8 mouse cellular contexts compared by ENCODE assay signal in the genomic region with DNA sequence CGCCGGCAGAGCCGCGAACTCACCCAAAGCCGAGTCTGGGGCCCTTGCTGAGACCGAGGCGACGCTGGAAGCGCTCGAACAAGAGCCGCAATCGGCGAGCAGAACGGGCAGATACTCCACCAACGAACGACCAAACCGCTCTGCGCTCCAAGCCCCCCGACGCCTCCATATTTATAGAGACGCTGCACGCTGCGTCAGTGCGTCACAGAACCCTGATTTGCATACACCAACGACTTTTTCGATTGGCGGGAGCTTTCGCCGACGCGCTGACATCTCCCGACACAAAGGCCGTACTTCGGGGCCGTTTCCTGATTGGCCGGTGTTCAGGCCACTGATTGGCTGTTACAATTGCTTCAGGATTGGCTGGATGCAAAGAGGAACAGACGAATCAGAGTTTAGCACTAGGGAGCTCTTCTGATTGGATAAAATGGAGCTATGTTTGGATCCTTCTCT. TPM values are rescaled to one million over a fixed set of nuclear protein-coding genes. Genes with fewer than 3 reads are reported as not detected.
DNase-seq lines count a peak whose midpoint lies in the region; ATAC-seq and TF ChIP-seq lines count a peak whose summit lies in the region.

No protein-coding gene starts in this region.

- no peaks in the 10 kb centered on the region for H3K4me1 ChIP-seq in heart, embryonic 10.5 days
- peaks cover 11% of the 10 kb centered on the region for H3K4me1 ChIP-seq in kidney, embryonic 15.5 days
- peaks cover 7% of the 10 kb centered on the region for H3K4me1 ChIP-seq in liver, adult 2 months (ENCODE audit: control insufficient read depth, insufficient read depth, low read length)

- H3K27me3 ChIP-seq in C2C12 (ENCODE audit: control insufficient read depth, insufficient read depth, insufficient read length), result no peaks in the 10 kb centered on the region
- no peaks in the 10 kb centered on the region for H3K27me3 ChIP-seq in heart, embryonic 10.5 days (ENCODE audit: insufficient read depth, poor library complexity, severe bottlenecking)
- no peaks in the 10 kb centered on the region for H3K27me3 ChIP-seq in kidney, embryonic 15.5 days
- H3K27me3 ChIP-seq in liver, adult 2 months (ENCODE audit: control insufficient read depth, insufficient read depth, low read length), result no peaks in the 10 kb centered on the region
- no peaks in the 10 kb centered on the region for H3K27me3 ChIP-seq in myocyte (ENCODE audit: control insufficient read depth, insufficient read depth, insufficient read length)
- H3K27me3 ChIP-seq in splenic B cell, adult 2 months (ENCODE audit: control insufficient read depth, insufficient read depth, low read length, poor library complexity, severe bottlenecking), result no peaks in the 10 kb centered on the region

- H3K36me3 ChIP-seq in C2C12 (ENCODE audit: control insufficient read depth, insufficient read depth) (peaks cover 28% of the 10 kb centered on the region), myocyte (ENCODE audit: control insufficient read depth, insufficient read depth) (peaks cover 19% of the 10 kb centered on the region)
- peaks cover 24% of the 10 kb centered on the region for H3K36me3 ChIP-seq in heart, embryonic 10.5 days
- H3K36me3 ChIP-seq in kidney, embryonic 15.5 days, result peaks cover 15% of the 10 kb centered on the region
- peaks cover 13% of the 10 kb centered on the region for H3K36me3 ChIP-seq in liver, adult 2 months (ENCODE audit: control insufficient read depth, insufficient read depth, low read length)
- peaks cover 16% of the 10 kb centered on the region for H3K36me3 ChIP-seq in splenic B cell, adult 2 months (ENCODE audit: control insufficient read depth, insufficient read depth, low read length, poor library complexity, severe bottlenecking)

- H3K9me3 ChIP-seq in heart, embryonic 10.5 days, result no peaks in the 10 kb centered on the region
- H3K9me3 ChIP-seq in kidney, embryonic 15.5 days (replicated peaks), result no peaks in the 10 kb centered on the region

- peaks cover 14% of the 10 kb centered on the region for H3K79me3 ChIP-seq in C2C12 (ENCODE audit: low read depth)

- peak overlapping the region; percentile 100 for H3K9ac ChIP-seq in kidney, embryonic 15.5 days
- H3K9ac ChIP-seq in liver, adult 2 months (ENCODE audit: low read depth, low read length), result peak overlapping the region; percentile 96

- DNase-seq in brain, adult 2 months (ENCODE audit: low read depth, low spot score), result peak; percentile 100
- peak; percentile 100 for DNase-seq in heart, embryonic 10.5 days (ENCODE audit: low spot score)
- peak; percentile 98 for DNase-seq in liver, adult 2 months (ENCODE audit: extremely low read depth, low read depth, low spot score)
- peak; percentile 99 for DNase-seq in splenic B cell, adult 2 months (ENCODE audit: low read depth, low spot score)

- TF ChIP-seq CTCF in C2C12 (IDR thresholded peaks at IDR 0.05; ENCODE audit: control insufficient read depth, insufficient read depth, insufficient read length), result no peak
- TF ChIP-seq CTCF in liver, adult 2 months (IDR thresholded peaks at IDR 0.05; ENCODE audit: low read depth, low read length), result no peak

- H3ac ChIP-seq in C2C12 (ENCODE audit: control insufficient read depth, insufficient read length, low read depth) (peak overlapping the region; percentile 72), myocyte (ENCODE audit: control insufficient read depth, insufficient read length) (peak overlapping the region; percentile 43)

- WGBS in heart, embryonic 10.5 days, result under 1% methylated on average over 37 of the region's 37 CpGs
- under 1% methylated on average over 37 of the region's 37 CpGs for WGBS in kidney, embryonic 15.5 days
- WGBS in liver, adult 2 months, result under 1% methylated on average over 37 of the region's 37 CpGs

- ATAC-seq in erythroblast, adult 5-6 weeks (replicated peaks; ENCODE audit: low FRiP score, poor library complexity, severe bottlenecking), result peak; percentile 88
- ATAC-seq in kidney, embryonic 15.5 days (replicated peaks; ENCODE audit: low FRiP score), result peak; percentile 95

- H3K27ac ChIP-seq in heart, embryonic 10.5 days, result peak overlapping the region; percentile 99
- H3K27ac ChIP-seq in kidney, embryonic 15.5 days, result peak overlapping the region; percentile 100
- H3K27ac ChIP-seq in liver, adult 2 months (replicated peaks; ENCODE audit: insufficient read depth, low read depth, low read length), result peak overlapping the region; percentile 92

- peak; percentile 100 for TF ChIP-seq POLR2A in liver, adult 2 months (IDR thresholded peaks at IDR 0.05; ENCODE audit: extremely low read depth, insufficient read depth, low read length)
- peak; percentile 97 for TF ChIP-seq POLR2A in myocyte (IDR thresholded peaks at IDR 0.05; ENCODE audit: insufficient read length, low read depth)

- H3K4me2 ChIP-seq in kidney, embryonic 15.5 days, result peak overlapping the region; percentile 53
- H3K4me2 ChIP-seq in myocyte (ENCODE audit: low read depth), result no peak overlapping the region

- H3K79me2 ChIP-seq in C2C12 (ENCODE audit: control insufficient read depth, insufficient read depth) (peaks cover 31% of the 10 kb centered on the region), myocyte (ENCODE audit: control insufficient read depth, insufficient read depth) (peaks cover 23% of the 10 kb centered on the region)
- peaks cover 10% of the 10 kb centered on the region; the same call in 1 of the 2 replicates for H3K79me2 ChIP-seq in liver, adult 2 months (ENCODE audit: control insufficient read depth, insufficient read depth, low read length)

- peak overlapping the region; percentile 97 for H3K4me3 ChIP-seq in C2C12 (ENCODE audit: insufficient read depth, poor library complexity, severe bottlenecking)
- peak overlapping the region; percentile 96 for H3K4me3 ChIP-seq in heart, embryonic 10.5 days
- peak overlapping the region; percentile 97 for H3K4me3 ChIP-seq in kidney, embryonic 15.5 days (replicated peaks)
- peak overlapping the region; percentile 67 for H3K4me3 ChIP-seq in liver, adult 2 months (ENCODE audit: insufficient read depth, low read depth, low read length)
- peak overlapping the region; percentile 95 for H3K4me3 ChIP-seq in myocyte

TF ChIP-seq in C2C12, 6 proteins besides CTCF, POLR2A, EP300 and RAD21 (continues in another document):
- TF ChIP-seq MAX (IDR thresholded peaks at IDR 0.05) (peak; percentile 71), MYOG (IDR thresholded peaks at IDR 0.05; ENCODE audit: control insufficient read depth, extremely low read depth, insufficient read length) (no peak)

TF ChIP-seq in myocyte, 11 proteins besides CTCF, POLR2A, EP300 and RAD21 (continues in another document):
- TF ChIP-seq TCF12 (IDR thresholded peaks at IDR 0.05; ENCODE audit: insufficient read depth, poor library complexity, severe bottlenecking), result no peak
- peak; percentile 82 for TF ChIP-seq SRF (IDR thresholded peaks at IDR 0.05; ENCODE audit: control insufficient read depth, insufficient read length, low read depth)
- no peak for TF ChIP-seq USF1 (IDR thresholded peaks at IDR 0.05; ENCODE audit: low read depth)

RNA-seq across cellular contexts. Expression of gene H3f3b, which starts 3.4 kb away (rescaled TPM):
- polyA plus RNA-seq in C2C12 (2012; fragmentation: generic; extraction: Trizol), result 633 TPM
- total RNA-seq in erythroblast, adult 5-6 weeks (2015; ENCODE audit: low replicate concordance), result 366 and 401 TPM in 2 replicates
- 384 and 542 TPM in 2 replicates for total RNA-seq in erythroblast, adult 5-6 weeks (2017; ENCODE audit: low replicate concordance)
- polyA plus RNA-seq in heart, embryonic 10.5 days (2016; fragmentation: Nextera tagmentation; extraction: Ambion mirVana), result 684 and 1,078 TPM in 2 replicates
- polyA plus RNA-seq in kidney, embryonic 15.5 days (2015; fragmentation: Nextera tagmentation; extraction: Ambion mirVana), result 1,673 and 1,817 TPM in 2 replicates
- total RNA-seq in liver, adult 2 months (2014; rRNA removed), result 116 and 163 TPM in 2 replicates
- polyA plus RNA-seq in liver, adult 2 months (2012; rRNA removed), result 56.2 and 59.9 TPM in 2 replicates
- polyA plus RNA-seq in myocyte (2012; fragmentation: generic; extraction: Trizol), result 502 TPM

RNA-seq across cellular contexts. Expression of gene Unk, which starts 5.7 kb away (rescaled TPM):
- polyA plus RNA-seq in C2C12 (2012; fragmentation: generic; extraction: Trizol) (14.5 TPM), myocyte (2012; fragmentation: generic; extraction: Trizol) (15.3 TPM)
- 4.2 and 6.9 TPM in 2 replicates for total RNA-seq in erythroblast, adult 5-6 weeks (2015; ENCODE audit: low replicate concordance)
- 7.9 and 17.3 TPM in 2 replicates for total RNA-seq in erythroblast, adult 5-6 weeks (2017; ENCODE audit: low replicate concordance)
- polyA plus RNA-seq in heart, embryonic 10.5 days (2016; fragmentation: Nextera tagmentation; extraction: Ambion mirVana), result 33.3 and 37.1 TPM in 2 replicates
- polyA plus RNA-seq in kidney, embryonic 15.5 days (2015; fragmentation: Nextera tagmentation; extraction: Ambion mirVana), result 37.3 and 40.1 TPM in 2 replicates
- 4.3 and 5.2 TPM in 2 replicates for total RNA-seq in liver, adult 2 months (2014; rRNA removed)
- polyA plus RNA-seq in liver, adult 2 months (2012; rRNA removed), result 8.9 and 13.8 TPM in 2 replicates

RNA-seq across cellular contexts. Expression of gene Galk1, which starts 11.9 kb away (rescaled TPM):
- polyA plus RNA-seq in C2C12 (2012; fragmentation: generic; extraction: Trizol) (150 TPM), myocyte (2012; fragmentation: generic; extraction: Trizol) (172 TPM)
- 1.5 and 4.8 TPM in 2 replicates for total RNA-seq in erythroblast, adult 5-6 weeks (2015; ENCODE audit: low replicate concordance)
- total RNA-seq in erythroblast, adult 5-6 weeks (2017; ENCODE audit: low replicate concordance), result 3.6 and 4.5 TPM in 2 replicates
- 202 and 273 TPM in 2 replicates for polyA plus RNA-seq in heart, embryonic 10.5 days (2016; fragmentation: Nextera tagmentation; extraction: Ambion mirVana)
- 194 and 208 TPM in 2 replicates for polyA plus RNA-seq in kidney, embryonic 15.5 days (2015; fragmentation: Nextera tagmentation; extraction: Ambion mirVana)
- total RNA-seq in liver, adult 2 months (2014; rRNA removed), result 49.5 and 53.0 TPM in 2 replicates
- 74.7 and 79.6 TPM in 2 replicates for polyA plus RNA-seq in liver, adult 2 months (2012; rRNA removed)

RNA-seq across cellular contexts. Expression of gene Itgb4, which starts 49.9 kb away (rescaled TPM):
- polyA plus RNA-seq in C2C12 (2012; fragmentation: generic; extraction: Trizol) (0.49 TPM), myocyte (2012; fragmentation: generic; extraction: Trizol) (1.2 TPM)
- not detected in 2 replicates for total RNA-seq in erythroblast, adult 5-6 weeks (2015; ENCODE audit: low replicate concordance)
- total RNA-seq in erythroblast, adult 5-6 weeks (2017; ENCODE audit: low replicate concordance), result not detected in 2 replicates
- polyA plus RNA-seq in heart, embryonic 10.5 days (2016; fragmentation: Nextera tagmentation; extraction: Ambion mirVana), result 0.67 and 1.1 TPM in 2 replicates
- 2.1 and 2.7 TPM in 2 replicates for polyA plus RNA-seq in kidney, embryonic 15.5 days (2015; fragmentation: Nextera tagmentation; extraction: Ambion mirVana)
- total RNA-seq in liver, adult 2 months (2014; rRNA removed), result 0.34 and 0.65 TPM in 2 replicates
- polyA plus RNA-seq in liver, adult 2 months (2012; rRNA removed), result 0.18 and 0.25 TPM in 2 replicates

RNA-seq across cellular contexts. Expression of gene Unc13d, which starts 53.4 kb away (rescaled TPM):
- 0.43 TPM for polyA plus RNA-seq in C2C12 (2012; fragmentation: generic; extraction: Trizol)
- 4.2 and 4.8 TPM in 2 replicates for total RNA-seq in erythroblast, adult 5-6 weeks (2015; ENCODE audit: low replicate concordance)
- 4.3 and 7.0 TPM in 2 replicates for total RNA-seq in erythroblast, adult 5-6 weeks (2017; ENCODE audit: low replicate concordance)
- polyA plus RNA-seq in heart, embryonic 10.5 days (2016; fragmentation: Nextera tagmentation; extraction: Ambion mirVana), result 6.1 and 7.2 TPM in 2 replicates
- 1.3 and 1.5 TPM in 2 replicates for polyA plus RNA-seq in kidney, embryonic 15.5 days (2015; fragmentation: Nextera tagmentation; extraction: Ambion mirVana)
- 0.37 and 0.87 TPM in 2 replicates for total RNA-seq in liver, adult 2 months (2014; rRNA removed)
- 0.54 and 1.4 TPM in 2 replicates for polyA plus RNA-seq in liver, adult 2 months (2012; rRNA removed)
- polyA plus RNA-seq in myocyte (2012; fragmentation: generic; extraction: Trizol), result 9.1 TPM

Comparison
In these comparisons a context has a peak if more than half of its experiments do, and no peak if none do; other contexts are left out.
1. Peak in every context shown above with its lines: DNase-seq, ATAC-seq, H3K4me3 ChIP-seq and H3K27ac ChIP-seq.